Mouse (Mus musculus): Measurements from ENCODE around the gene Olfr933. TPM values are rescaled to one million over a fixed set of nuclear protein-coding genes. Genes with fewer than 3 reads are reported as not detected.

Olfr933 gene
- polyA plus RNA-seq (2015; fragmentation: Nextera tagmentation; extraction: Ambion mirVana), result not detected in 2 replicates

GRCm38 (mm10) chr9:38972013-38972412 lies at the start of gene Olfr933:
Gene Olfr933 (plus strand): TSS chr9:38972313.
- no peak within 1 kb of the TSS for H3K4me2 ChIP-seq
- H3K9ac ChIP-seq, result no peak within 1 kb of the TSS
- H3K36me3 ChIP-seq, result no peaks in the 10 kb centered on the region
- H3K27ac ChIP-seq, result no peak within 1 kb of the TSS
- no peak for ATAC-seq (ENCODE audit: insufficient read depth, low FRiP score, low read depth)
- no peaks in the 10 kb centered on the region for H3K27me3 ChIP-seq (replicated peaks)
- no peaks in the 10 kb centered on the region for H3K9me3 ChIP-seq
- 72% methylated on average over 4 of the region's 4 CpGs for WGBS
- H3K4me3 ChIP-seq (replicated peaks), result no peak within 1 kb of the TSS
- H3K4me1 ChIP-seq, result no peaks in the 10 kb centered on the region

GRCm38 (mm10) chr9:38929509-38929908 lies 42.6 kb upstream of the Olfr933 start, which contains the start of gene Olfr930:
Gene Olfr930 (plus strand): TSS chr9:38929809.
- no peak within 1 kb of the TSS for H3K4me3 ChIP-seq (replicated peaks)
- no peak within 1 kb of the TSS for H3K9ac ChIP-seq
- H3K9me3 ChIP-seq, result no peaks in the 10 kb centered on the region
- no peak for ATAC-seq (ENCODE audit: insufficient read depth, low FRiP score, low read depth)
- H3K36me3 ChIP-seq, result no peaks in the 10 kb centered on the region
- H3K4me2 ChIP-seq, result no peak within 1 kb of the TSS
- H3K4me1 ChIP-seq, result no peaks in the 10 kb centered on the region
- no peaks in the 10 kb centered on the region for H3K27me3 ChIP-seq (replicated peaks)
- H3K27ac ChIP-seq, result no peak within 1 kb of the TSS

GRCm38 (mm10) chr9:38953401-38954123 lies 18.6 kb upstream of the Olfr933 start:
- H3K36me3 ChIP-seq, result no peaks in the 10 kb centered on the region
- 49% methylated on average over 7 of the region's 7 CpGs for WGBS
- H3K9ac ChIP-seq, result no peak overlapping the region
- no peak overlapping the region for H3K4me3 ChIP-seq (replicated peaks)
- no peaks in the 10 kb centered on the region for H3K27me3 ChIP-seq (replicated peaks)
- no peaks in the 10 kb centered on the region for H3K9me3 ChIP-seq
- no peak overlapping the region for H3K27ac ChIP-seq
- H3K4me1 ChIP-seq, result no peaks in the 10 kb centered on the region
- no peak for ATAC-seq (ENCODE audit: insufficient read depth, low FRiP score, low read depth)
- no peak overlapping the region for H3K4me2 ChIP-seq

GRCm38 (mm10) chr9:38954124-38954416 lies 18.0 kb upstream of the Olfr933 start:
- no peak overlapping the region for H3K4me2 ChIP-seq
- H3K27me3 ChIP-seq (replicated peaks), result no peaks in the 10 kb centered on the region
- no peak overlapping the region for H3K9ac ChIP-seq
- H3K36me3 ChIP-seq, result no peaks in the 10 kb centered on the region
- no peaks in the 10 kb centered on the region for H3K9me3 ChIP-seq
- no peak overlapping the region for H3K27ac ChIP-seq
- ATAC-seq (ENCODE audit: insufficient read depth, low FRiP score, low read depth), result no peak
- WGBS, result 73% methylated on average over 4 of the region's 4 CpGs
- no peak overlapping the region for H3K4me3 ChIP-seq (replicated peaks)
- no peaks in the 10 kb centered on the region for H3K4me1 ChIP-seq

GRCm38 (mm10) chr9:38988215-38988614 lies 16.1 kb downstream of the Olfr933 start, which contains the start of gene Olfr934:
Gene Olfr934 (minus strand): TSS chr9:38988315.
- no peak for ATAC-seq (ENCODE audit: insufficient read depth, low FRiP score, low read depth)
- H3K4me2 ChIP-seq, result no peak within 1 kb of the TSS
- 91% methylated on average over 2 of the region's 2 CpGs for WGBS
- H3K36me3 ChIP-seq, result no peaks in the 10 kb centered on the region
- H3K4me3 ChIP-seq (replicated peaks), result no peak within 1 kb of the TSS
- H3K9ac ChIP-seq, result no peak within 1 kb of the TSS
- H3K27me3 ChIP-seq (replicated peaks), result no peaks in the 10 kb centered on the region
- no peaks in the 10 kb centered on the region for H3K9me3 ChIP-seq
- no peaks in the 10 kb centered on the region for H3K4me1 ChIP-seq
- H3K27ac ChIP-seq, result no peak within 1 kb of the TSS

GRCm38 (mm10) chr9:38999583-38999982 lies 27.5 kb downstream of the Olfr933 start, which contains the start of gene Olfr935:
Gene Olfr935 (minus strand): TSS chr9:38999683.
- Histone ChIP-seq H3K36me3 (no peaks in the 10 kb centered on the region), H3K4me1 (no peaks in the 10 kb centered on the region), H3K9me3 (no peaks in the 10 kb centered on the region), H3K4me2 (no peak within 1 kb of the TSS), H3K4me3 (replicated peaks) (no peak within 1 kb of the TSS), H3K9ac (no peak within 1 kb of the TSS), H3K27me3 (replicated peaks) (no peaks in the 10 kb centered on the region), H3K27ac (no peak within 1 kb of the TSS)
- ATAC-seq (ENCODE audit: insufficient read depth, low FRiP score, low read depth), result no peak
- 77% methylated on average over 2 of the region's 2 CpGs for WGBS

GRCm38 (mm10) chr9:39023277-39023676 lies 51.2 kb downstream of the Olfr933 start, which contains the start of gene Olfr146:
Gene Olfr146 (minus strand): TSS chr9:39023377.
- WGBS, result 77% methylated on average over 1 of the region's 1 CpGs
- H3K9ac ChIP-seq, result no peak within 1 kb of the TSS
- no peaks in the 10 kb centered on the region for H3K4me1 ChIP-seq
- H3K27me3 ChIP-seq (replicated peaks), result no peaks in the 10 kb centered on the region
- H3K27ac ChIP-seq, result no peak within 1 kb of the TSS
- ATAC-seq (ENCODE audit: insufficient read depth, low FRiP score, low read depth), result no peak
- H3K36me3 ChIP-seq, result no peaks in the 10 kb centered on the region
- no peaks in the 10 kb centered on the region for H3K9me3 ChIP-seq
- no peak within 1 kb of the TSS for H3K4me3 ChIP-seq (replicated peaks)
- H3K4me2 ChIP-seq, result no peak within 1 kb of the TSS

Other genes with a start within 250 kb of the Olfr933 start
- gene Olfr920, start 220.0 kb upstream of the Olfr933 start, polyA plus RNA-seq (2015; fragmentation: Nextera tagmentation; extraction: Ambion mirVana), result 0.04 and 0.08 TPM in 2 replicates
- gene Olfr921, start 199.2 kb upstream of the Olfr933 start, polyA plus RNA-seq (2015; fragmentation: Nextera tagmentation; extraction: Ambion mirVana), result not detected in 2 replicates
- not detected in 2 replicates for gene Olfr922, start 157.7 kb upstream of the Olfr933 start, polyA plus RNA-seq (2015; fragmentation: Nextera tagmentation; extraction: Ambion mirVana)
- gene Olfr923, start 145.8 kb upstream of the Olfr933 start, polyA plus RNA-seq (2015; fragmentation: Nextera tagmentation; extraction: Ambion mirVana), result not detected in 2 replicates
- not detected in 2 replicates for gene Olfr924, start 127.9 kb upstream of the Olfr933 start, polyA plus RNA-seq (2015; fragmentation: Nextera tagmentation; extraction: Ambion mirVana)
- not detected in 2 replicates for gene Olfr26, start 117.3 kb upstream of the Olfr933 start, polyA plus RNA-seq (2015; fragmentation: Nextera tagmentation; extraction: Ambion mirVana)
- not detected in 2 replicates for gene Olfr926, start 95.2 kb upstream of the Olfr933 start, polyA plus RNA-seq (2015; fragmentation: Nextera tagmentation; extraction: Ambion mirVana)
- not detected in 2 replicates for gene Olfr930, start 42.5 kb upstream of the Olfr933 start, polyA plus RNA-seq (2015; fragmentation: Nextera tagmentation; extraction: Ambion mirVana)
- gene Olfr934, start 16.0 kb downstream of the Olfr933 start, polyA plus RNA-seq (2015; fragmentation: Nextera tagmentation; extraction: Ambion mirVana), result not detected in 2 replicates
- not detected in 2 replicates for gene Olfr935, start 27.4 kb downstream of the Olfr933 start, polyA plus RNA-seq (2015; fragmentation: Nextera tagmentation; extraction: Ambion mirVana)
- not detected in 2 replicates for gene Olfr146, start 51.1 kb downstream of the Olfr933 start, polyA plus RNA-seq (2015; fragmentation: Nextera tagmentation; extraction: Ambion mirVana)
- not detected in 2 replicates for gene Olfr937, start 92.6 kb downstream of the Olfr933 start, polyA plus RNA-seq (2015; fragmentation: Nextera tagmentation; extraction: Ambion mirVana)
- not detected in 2 replicates for gene Olfr938, start 106.6 kb downstream of the Olfr933 start, polyA plus RNA-seq (2015; fragmentation: Nextera tagmentation; extraction: Ambion mirVana)
- gene Olfr27, start 155.8 kb downstream of the Olfr933 start, polyA plus RNA-seq (2015; fragmentation: Nextera tagmentation; extraction: Ambion mirVana), result not detected in 2 replicates
- not detected in 2 replicates for gene Olfr943, start 194.0 kb downstream of the Olfr933 start, polyA plus RNA-seq (2015; fragmentation: Nextera tagmentation; extraction: Ambion mirVana)
- gene Olfr944, start 229.6 kb downstream of the Olfr933 start, polyA plus RNA-seq (2015; fragmentation: Nextera tagmentation; extraction: Ambion mirVana), result not detected in 2 replicates

All from stomach, embryonic 15.5 days (tissue).